Mouse (Mus musculus) ovary, postnatal 10 days (tissue): ENCODE data around the gene Robo2.
A peak's percentile ranks its signal among the peaks of the same experiment; 100 is the strongest.

Experiments used
- DNase-seq: peaks from one replicate; pipeline ENCODE4 v3.0.0; 2022; ENCODE audit warnings: low spot score

Robo2 gene

GRCm38 (mm10) chr16:74411481-74412251 is at the start of gene Robo2:
Robo2 (minus strand) TSS chr16:74411825.
- DNase-seq, result peak; percentile 39

GRCm38 (mm10) chr16:74458138-74458537 is 46.5 kb upstream of the Robo2 start:
- DNase-seq, result no peak

GRCm38 (mm10) chr16:74457736-74458135 is 46.1 kb upstream of the Robo2 start:
- no peak for DNase-seq

DNA sequence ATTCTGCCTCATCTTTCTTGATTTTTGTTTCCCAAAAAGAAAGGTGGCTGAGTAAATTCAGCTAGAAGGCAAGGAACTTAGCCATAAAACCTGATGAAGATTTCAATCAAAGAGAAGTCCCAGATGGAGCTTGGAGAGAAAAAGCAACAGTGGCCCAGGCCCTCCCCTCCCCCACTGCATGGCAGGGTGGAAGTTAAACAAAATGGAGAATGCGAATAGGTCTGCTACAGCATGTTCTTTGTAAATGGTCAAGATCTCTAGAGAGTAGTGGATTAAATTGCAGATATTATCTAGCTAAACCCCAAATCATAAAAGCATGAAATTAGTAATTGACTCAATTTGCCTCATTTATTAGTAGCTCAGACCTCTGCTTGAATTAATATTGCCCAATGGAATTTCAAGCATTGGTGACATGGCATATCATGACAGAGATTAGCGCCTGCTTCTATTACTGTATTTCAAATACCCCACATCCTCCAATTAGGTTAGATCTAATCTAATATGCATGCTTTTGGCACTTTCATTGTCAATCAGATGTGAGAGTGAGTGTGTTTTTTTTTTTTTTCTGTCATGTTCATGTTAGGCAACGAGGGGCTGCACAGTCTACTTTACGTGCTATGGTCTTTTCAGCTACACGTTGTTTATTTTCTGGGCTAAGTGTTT is 45.3 kb upstream of the Robo2 start:
- no peak for DNase-seq

DNA sequence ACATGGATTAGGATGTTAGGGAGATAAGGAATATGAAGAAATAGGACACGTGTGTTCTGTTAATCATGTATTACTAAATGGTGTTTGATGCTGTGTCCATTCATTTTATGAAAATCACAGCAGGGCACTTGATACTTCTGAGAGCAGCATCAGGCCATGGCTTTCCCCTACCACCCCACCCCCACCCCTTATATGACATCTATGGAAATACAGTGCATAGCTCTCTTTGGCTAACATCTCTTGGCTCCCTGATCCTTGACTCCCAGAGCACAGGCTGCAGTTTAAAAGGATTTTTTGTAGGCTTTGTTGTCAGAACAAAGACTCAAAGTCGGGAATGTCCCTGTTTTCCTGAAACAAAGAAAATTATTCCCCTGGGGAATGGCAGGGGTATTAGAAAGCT is 43.6 kb upstream of the Robo2 start:
- DNase-seq, result no peak

DNA sequence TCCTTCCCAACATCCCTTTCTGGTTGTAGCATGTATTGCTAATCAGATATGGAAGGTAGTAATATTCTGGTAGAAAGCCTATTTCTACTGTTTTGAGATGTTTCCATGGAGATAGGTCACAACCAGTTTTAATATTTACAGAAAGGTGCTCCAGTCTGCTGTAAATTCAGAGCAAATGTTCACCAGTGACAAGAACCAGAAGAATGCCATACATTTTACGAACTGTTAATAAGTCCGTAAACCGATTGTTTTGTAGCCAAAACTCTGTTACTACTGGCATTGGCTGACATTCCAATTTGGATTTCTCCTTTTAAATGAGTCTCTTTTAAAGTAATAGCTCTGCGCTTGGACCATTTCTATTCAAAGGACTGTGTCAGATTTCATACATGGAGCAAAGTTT is 36.4 kb upstream of the Robo2 start:
- DNase-seq, result no peak

DNA sequence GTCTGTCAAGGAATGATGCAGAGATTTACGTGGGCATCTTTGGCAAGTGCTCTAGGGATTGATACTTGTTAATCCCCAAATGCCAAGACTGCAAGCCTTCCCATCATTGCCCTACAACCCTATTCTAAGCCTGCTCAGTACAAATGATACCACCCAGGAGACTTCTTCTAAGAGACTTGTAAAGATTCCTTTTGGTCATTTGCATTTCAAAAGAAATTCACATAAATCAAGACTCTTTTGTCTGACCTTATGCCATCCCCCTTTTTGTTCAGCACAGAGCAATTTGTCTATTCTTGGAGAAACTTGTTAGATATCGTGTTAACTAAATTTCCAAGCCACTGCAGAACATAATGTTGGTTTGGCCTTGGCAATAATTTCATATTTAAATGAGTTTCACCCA is 15.4 kb upstream of the Robo2 start:
- no peak for DNase-seq

GRCm38 (mm10) chr16:74420324-74420723 is 8.7 kb upstream of the Robo2 start:
- no peak for DNase-seq

DNA sequence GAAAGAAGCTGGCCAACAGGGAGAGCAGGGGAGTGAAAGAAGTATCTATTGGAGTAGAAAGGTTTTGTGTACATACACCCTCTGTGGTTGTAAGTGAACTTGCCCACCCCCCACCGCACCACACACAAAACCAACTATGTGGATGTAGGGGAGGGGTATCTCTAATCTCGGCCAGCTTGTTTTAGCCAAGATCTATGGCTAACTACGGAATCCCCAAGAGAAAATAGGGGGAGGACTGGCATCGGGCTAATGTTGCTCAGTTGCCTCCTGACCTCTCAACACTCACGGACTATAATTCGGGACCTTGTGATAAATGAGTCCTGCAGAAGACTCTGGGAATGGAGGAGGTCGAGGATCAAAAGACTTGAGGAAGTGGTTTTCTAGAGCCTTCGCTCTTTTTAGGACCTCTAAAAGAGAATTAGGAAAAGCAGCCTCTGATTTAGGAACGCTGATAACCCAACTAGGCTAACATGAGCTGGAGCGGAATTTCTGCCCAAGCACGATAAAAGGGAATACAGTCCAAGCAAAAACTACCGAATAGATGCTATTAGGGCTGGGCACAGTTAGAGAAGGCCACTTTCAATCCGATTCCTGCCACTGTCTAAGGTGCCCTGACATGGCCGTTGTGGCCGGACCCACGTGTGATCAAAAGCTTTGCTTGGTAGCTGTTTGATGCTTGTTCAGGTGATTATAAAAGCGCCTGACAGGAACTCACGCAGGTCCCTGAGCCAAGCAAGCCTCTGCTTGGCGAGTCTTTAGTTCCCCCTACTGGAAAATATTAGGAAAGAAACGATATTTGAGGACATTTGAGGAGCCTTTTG is 1.1 kb upstream of the Robo2 start:
- peak; percentile 13 for DNase-seq

GRCm38 (mm10) chr16:74411021-74411420 is 604 bp downstream of the Robo2 start:
- no peak for DNase-seq

DNA sequence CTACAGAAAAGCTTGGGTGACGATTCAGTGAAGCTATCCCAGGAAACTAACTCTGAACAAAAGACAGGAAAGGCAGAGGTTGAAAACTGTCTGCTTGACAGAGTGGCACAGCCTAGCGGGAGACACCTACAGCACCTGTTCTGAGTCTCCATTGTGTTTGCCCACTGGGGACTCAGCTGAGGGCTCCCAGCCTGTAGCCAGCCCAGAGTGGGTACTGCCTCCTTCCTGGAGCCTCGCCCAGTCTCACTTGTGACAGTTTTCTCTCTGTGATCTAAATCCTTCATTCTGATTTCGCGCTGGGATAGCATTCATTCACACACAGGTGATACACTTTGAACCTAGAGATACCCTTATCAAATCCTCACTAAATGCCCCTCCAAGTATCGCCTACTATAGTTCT is 1.5 kb downstream of the Robo2 start:
- DNase-seq, result no peak

DNA sequence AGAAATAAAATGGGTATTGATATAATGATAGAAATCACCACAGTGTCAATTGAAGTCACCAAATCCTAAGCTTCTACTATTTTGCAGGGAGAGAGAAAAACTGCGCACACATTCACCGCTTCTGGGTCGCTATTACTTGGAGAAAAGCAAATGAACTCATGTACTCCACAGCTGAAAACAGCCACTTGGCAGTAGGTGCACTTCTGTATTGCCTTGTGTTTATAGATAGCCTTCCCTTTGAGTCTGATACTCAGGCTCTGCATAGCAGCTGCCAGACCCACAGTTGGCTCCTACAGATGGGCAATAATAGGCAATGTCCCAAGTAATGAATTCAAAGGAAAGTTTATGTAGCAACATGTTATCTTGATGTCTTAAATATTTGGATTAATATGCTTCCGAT is 2.1 kb downstream of the Robo2 start:
- DNase-seq, result no peak

DNA sequence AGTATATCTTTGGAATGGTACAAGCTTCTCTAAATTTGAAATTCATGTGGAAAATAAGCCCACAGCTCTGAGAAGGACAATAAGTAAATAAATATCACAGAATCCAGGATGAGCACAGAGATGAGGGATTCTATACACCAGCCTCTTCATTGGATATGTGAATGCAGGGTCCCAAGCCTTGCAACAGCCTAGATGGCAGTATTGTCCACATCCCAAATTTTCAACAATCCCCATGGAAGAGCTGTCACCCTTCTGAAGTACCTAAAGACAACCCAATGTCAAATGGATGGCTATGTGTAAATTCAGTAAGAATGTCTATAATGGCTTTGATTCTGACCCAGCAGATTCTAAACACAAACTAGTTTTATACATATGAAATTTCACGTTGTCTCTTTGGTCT is 3.1 kb downstream of the Robo2 start:
- DNase-seq, result no peak

DNA sequence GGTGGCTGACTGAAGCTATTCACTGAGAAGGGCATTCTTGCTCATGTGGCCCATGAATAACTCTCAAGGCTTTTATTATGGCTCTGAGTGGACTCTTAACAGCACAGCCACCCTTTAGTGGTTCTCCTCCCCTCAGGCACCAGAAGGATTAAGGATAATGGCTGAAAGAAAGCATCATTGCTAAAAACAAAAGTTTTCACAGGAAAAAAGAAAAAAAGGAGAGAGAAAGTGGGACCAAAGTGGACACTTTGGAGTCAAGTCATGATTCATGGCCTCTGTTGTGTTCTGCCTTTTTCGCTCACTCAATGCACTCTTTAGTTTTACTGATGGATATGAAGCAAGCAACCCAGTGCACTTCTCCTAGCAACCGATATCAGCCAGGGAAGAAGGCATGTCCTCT is 14.3 kb downstream of the Robo2 start:
- no peak for DNase-seq

DNA sequence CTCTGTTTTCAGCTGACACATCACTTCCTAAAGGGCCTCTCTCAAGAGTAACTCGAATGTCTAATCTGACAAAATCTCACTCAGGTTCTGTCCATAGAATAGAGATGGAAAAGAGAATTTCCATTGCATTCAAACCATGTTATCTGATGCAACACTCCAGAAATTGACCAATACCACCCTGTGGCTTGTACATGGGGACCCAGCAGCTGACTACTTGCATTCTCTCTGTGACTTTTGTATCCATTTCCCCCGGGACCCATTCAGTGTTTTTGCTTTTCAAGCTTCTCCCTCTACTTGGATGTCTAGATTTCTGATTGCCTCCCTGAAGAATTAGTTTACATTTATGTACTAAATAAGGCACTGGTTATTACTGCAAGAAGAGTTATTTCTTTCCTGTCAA is 15.9 kb downstream of the Robo2 start:
- DNase-seq, result no peak

DNA sequence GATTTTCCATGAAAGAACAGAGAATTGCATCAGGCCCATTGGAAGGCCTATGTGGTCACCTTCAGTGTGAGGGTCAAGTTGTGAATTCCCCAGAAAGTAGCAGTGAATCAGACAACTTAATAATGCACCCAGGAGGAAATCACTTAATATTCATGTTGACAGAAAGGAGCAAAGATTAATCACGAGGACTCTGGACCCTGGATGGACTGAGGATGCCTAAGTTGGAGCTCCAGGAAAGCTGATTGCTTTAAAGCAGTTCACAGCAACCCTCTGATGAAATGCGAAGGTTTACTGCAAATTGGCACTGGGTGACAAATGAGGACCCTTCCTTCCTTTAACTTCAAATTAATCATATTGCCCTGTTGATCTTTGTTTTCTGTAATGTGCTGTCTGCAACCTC is 32.2 kb downstream of the Robo2 start:
- no peak for DNase-seq

- DNase-seq, result no peak
Measured at GRCm38 (mm10) chr16:74375342-74375940, 36.2 kb downstream of the Robo2 start.

DNA sequence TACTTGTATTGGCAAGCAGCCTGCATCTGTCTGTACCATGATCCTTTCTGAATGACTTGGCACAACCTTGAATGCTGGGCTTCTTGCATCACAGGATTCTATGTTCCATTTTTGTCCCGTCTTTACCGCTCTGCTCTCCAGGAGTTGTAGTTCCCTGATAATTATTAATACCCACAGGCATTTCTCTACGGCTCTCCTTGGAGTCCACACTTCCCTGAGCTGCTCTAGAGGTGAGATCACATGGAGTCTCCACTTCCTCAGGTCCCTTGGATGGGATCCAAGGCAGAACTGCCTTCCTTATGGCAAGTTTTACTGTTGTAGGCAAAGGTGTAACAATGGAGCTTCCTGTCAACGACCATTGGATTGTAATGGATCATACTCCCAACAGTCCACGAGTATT is 37.1 kb downstream of the Robo2 start:
- no peak for DNase-seq

DNA sequence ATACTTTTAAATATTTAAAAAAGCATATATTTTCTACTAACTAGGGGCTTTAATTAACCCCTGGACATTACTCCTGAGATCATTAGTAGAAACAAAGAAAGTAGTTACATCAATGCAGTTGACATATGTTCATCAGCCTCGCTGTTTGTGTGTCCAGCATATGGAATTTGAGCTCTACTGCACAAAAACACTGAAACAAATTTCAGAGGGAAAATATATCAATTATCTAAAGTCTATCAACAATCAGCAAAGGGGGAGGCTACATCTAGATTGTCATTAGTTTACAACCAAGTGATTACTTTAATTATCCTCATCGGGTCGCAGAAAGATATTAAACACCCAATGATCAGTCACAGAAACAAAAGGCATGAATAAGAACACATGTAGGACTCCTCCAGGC is 38.2 kb downstream of the Robo2 start:
- no peak for DNase-seq

GRCm38 (mm10) chr16:74372876-74373275 is 38.7 kb downstream of the Robo2 start:
- no peak for DNase-seq

- DNase-seq, result no peak
Measured at GRCm38 (mm10) chr16:74348437-74348836, 63.2 kb downstream of the Robo2 start.

GRCm38 (mm10) chr16:74338969-74339630 is 72.5 kb downstream of the Robo2 start:
- DNase-seq, result no peak
